Mouse (Mus musculus): ENCODE measurements around the gene 2310057N15Rik. TPM values are rescaled to one million over a fixed set of nuclear protein-coding genes. Genes with fewer than 3 reads are reported as not detected.

The 2310057N15Rik gene
- polyA plus RNA-seq, 1 experiment = not detected

- TF ChIP-seq MYOD1 (IDR thresholded peaks at IDR 0.05; ENCODE audit: control insufficient read depth, insufficient read length, low read depth) (no peak), MYOG (IDR thresholded peaks at IDR 0.05; ENCODE audit: control insufficient read depth, extremely low read depth, insufficient read length) (no peak), FOSL1 (IDR thresholded peaks at IDR 0.05; ENCODE audit: insufficient read depth, low read length, poor library complexity, severe bottlenecking) (no peak), USF1 (IDR thresholded peaks at IDR 0.05; ENCODE audit: low read depth) (no peak), MAX (IDR thresholded peaks at IDR 0.05) (no peak), CEBPB (IDR thresholded peaks at IDR 0.05; ENCODE audit: low read depth) (no peak), CTCF (IDR thresholded peaks at IDR 0.05; ENCODE audit: control insufficient read depth, insufficient read depth, insufficient read length) (no peak)
- H3ac ChIP-seq (ENCODE audit: control insufficient read depth, insufficient read length, low read depth) = no peak overlapping the region
- no peaks in the 10 kb centered on the region for H3K79me2 ChIP-seq (ENCODE audit: control insufficient read depth, insufficient read depth)
- H3K4me3 ChIP-seq (ENCODE audit: insufficient read depth, poor library complexity, severe bottlenecking) = no peak overlapping the region
- H3K36me3 ChIP-seq (ENCODE audit: control insufficient read depth, insufficient read depth) = no peaks in the 10 kb centered on the region
- H3K27me3 ChIP-seq (ENCODE audit: control insufficient read depth, insufficient read depth, insufficient read length) = no peaks in the 10 kb centered on the region
- H3K79me3 ChIP-seq (ENCODE audit: low read depth) = no peaks in the 10 kb centered on the region
Measured at GRCm38 (mm10) chr16:88747943-88748342, 26.1 kb downstream of the 2310057N15Rik start.

GRCm38 (mm10) chr16:88744750-88745340, 29.2 kb downstream of the 2310057N15Rik start:
- Histone ChIP-seq H3K27me3 (ENCODE audit: control insufficient read depth, insufficient read depth, insufficient read length) (no peaks in the 10 kb centered on the region), H3K36me3 (ENCODE audit: control insufficient read depth, insufficient read depth) (no peaks in the 10 kb centered on the region), H3K79me2 (ENCODE audit: control insufficient read depth, insufficient read depth) (no peaks in the 10 kb centered on the region), H3K79me3 (ENCODE audit: low read depth) (no peaks in the 10 kb centered on the region), H3K4me3 (ENCODE audit: insufficient read depth, poor library complexity, severe bottlenecking) (no peak overlapping the region), H3ac (ENCODE audit: control insufficient read depth, insufficient read length, low read depth) (no peak overlapping the region)
- no peak for TF ChIP-seq FOSL1 (IDR thresholded peaks at IDR 0.05; ENCODE audit: insufficient read depth, low read length, poor library complexity, severe bottlenecking)
- TF ChIP-seq CEBPB (IDR thresholded peaks at IDR 0.05; ENCODE audit: low read depth) = no peak
- TF ChIP-seq MYOD1 (IDR thresholded peaks at IDR 0.05; ENCODE audit: control insufficient read depth, insufficient read length, low read depth) = no peak
- TF ChIP-seq CTCF (IDR thresholded peaks at IDR 0.05; ENCODE audit: control insufficient read depth, insufficient read depth, insufficient read length) = no peak
- TF ChIP-seq MAX (IDR thresholded peaks at IDR 0.05) = no peak
- no peak for TF ChIP-seq MYOG (IDR thresholded peaks at IDR 0.05; ENCODE audit: control insufficient read depth, extremely low read depth, insufficient read length)
- TF ChIP-seq USF1 (IDR thresholded peaks at IDR 0.05; ENCODE audit: low read depth) = no peak

- no peaks in the 10 kb centered on the region for H3K36me3 ChIP-seq (ENCODE audit: control insufficient read depth, insufficient read depth)
- no peak overlapping the region for H3K4me3 ChIP-seq (ENCODE audit: insufficient read depth, poor library complexity, severe bottlenecking)
- no peaks in the 10 kb centered on the region for H3K79me2 ChIP-seq (ENCODE audit: control insufficient read depth, insufficient read depth)
- no peaks in the 10 kb centered on the region for H3K27me3 ChIP-seq (ENCODE audit: control insufficient read depth, insufficient read depth, insufficient read length)
- H3K79me3 ChIP-seq (ENCODE audit: low read depth) = no peaks in the 10 kb centered on the region
- H3ac ChIP-seq (ENCODE audit: control insufficient read depth, insufficient read length, low read depth) = no peak overlapping the region
- TF ChIP-seq MYOD1 (IDR thresholded peaks at IDR 0.05; ENCODE audit: control insufficient read depth, insufficient read length, low read depth) (no peak), FOSL1 (IDR thresholded peaks at IDR 0.05; ENCODE audit: insufficient read depth, low read length, poor library complexity, severe bottlenecking) (no peak), CEBPB (IDR thresholded peaks at IDR 0.05; ENCODE audit: low read depth) (no peak), MYOG (IDR thresholded peaks at IDR 0.05; ENCODE audit: control insufficient read depth, extremely low read depth, insufficient read length) (no peak), MAX (IDR thresholded peaks at IDR 0.05) (no peak), USF1 (IDR thresholded peaks at IDR 0.05; ENCODE audit: low read depth) (no peak), CTCF (IDR thresholded peaks at IDR 0.05; ENCODE audit: control insufficient read depth, insufficient read depth, insufficient read length) (no peak)
Measured at GRCm38 (mm10) chr16:88735391-88735790, 38.6 kb downstream of the 2310057N15Rik start.

GRCm38 (mm10) chr16:88728812-88729275, 45.2 kb downstream of the 2310057N15Rik start, which contains the start of gene Krtap13-1:
Krtap13-1 (plus strand) TSS chr16:88728862.
- no peaks in the 10 kb centered on the region for H3K36me3 ChIP-seq (ENCODE audit: control insufficient read depth, insufficient read depth)
- no peak within 1 kb of the TSS for H3K4me3 ChIP-seq (ENCODE audit: insufficient read depth, poor library complexity, severe bottlenecking)
- H3ac ChIP-seq (ENCODE audit: control insufficient read depth, insufficient read length, low read depth) = no peak within 1 kb of the TSS
- no peaks in the 10 kb centered on the region for H3K79me2 ChIP-seq (ENCODE audit: control insufficient read depth, insufficient read depth)
- H3K27me3 ChIP-seq (ENCODE audit: control insufficient read depth, insufficient read depth, insufficient read length) = no peaks in the 10 kb centered on the region
- TF ChIP-seq MYOG (IDR thresholded peaks at IDR 0.05; ENCODE audit: control insufficient read depth, extremely low read depth, insufficient read length) = no peak
- TF ChIP-seq USF1 (IDR thresholded peaks at IDR 0.05; ENCODE audit: low read depth) = no peak
- no peak for TF ChIP-seq CEBPB (IDR thresholded peaks at IDR 0.05; ENCODE audit: low read depth)
- no peak for TF ChIP-seq MAX (IDR thresholded peaks at IDR 0.05)
- TF ChIP-seq MYOD1 (IDR thresholded peaks at IDR 0.05; ENCODE audit: control insufficient read depth, insufficient read length, low read depth) = no peak
- no peaks in the 10 kb centered on the region for H3K79me3 ChIP-seq (ENCODE audit: low read depth)

Other genes with a start within 250 kb of the 2310057N15Rik start
- not detected for gene Cldn8, start 211.0 kb downstream of the 2310057N15Rik start, polyA plus RNA-seq (2012; fragmentation: generic; extraction: Trizol)
- not detected for gene Krtap24-1, start 161.9 kb downstream of the 2310057N15Rik start, polyA plus RNA-seq (2012; fragmentation: generic; extraction: Trizol)
- not detected for gene 2310079G19Rik, start 146.5 kb downstream of the 2310057N15Rik start, polyA plus RNA-seq (2012; fragmentation: generic; extraction: Trizol)
- not detected for gene Krtap26-1, start 126.4 kb downstream of the 2310057N15Rik start, polyA plus RNA-seq (2012; fragmentation: generic; extraction: Trizol)
- not detected for gene Krtap27-1, start 102.5 kb downstream of the 2310057N15Rik start, polyA plus RNA-seq (2012; fragmentation: generic; extraction: Trizol)
- not detected for gene 2310061N02Rik, start 66.2 kb downstream of the 2310057N15Rik start, polyA plus RNA-seq (2012; fragmentation: generic; extraction: Trizol)
- not detected for gene Krtap13-1, start 45.3 kb downstream of the 2310057N15Rik start, polyA plus RNA-seq (2012; fragmentation: generic; extraction: Trizol)
- gene Krtap13, start 22.6 kb downstream of the 2310057N15Rik start, polyA plus RNA-seq (2012; fragmentation: generic; extraction: Trizol) = not detected
- not detected for gene 2310034C09Rik, start 15.4 kb downstream of the 2310057N15Rik start, polyA plus RNA-seq (2012; fragmentation: generic; extraction: Trizol)
- gene Gm5965, start 3.7 kb upstream of the 2310057N15Rik start, polyA plus RNA-seq (2012; fragmentation: generic; extraction: Trizol) = not detected
- not detected for gene Gm20741, start 38.0 kb upstream of the 2310057N15Rik start, polyA plus RNA-seq (2012; fragmentation: generic; extraction: Trizol)
- not detected for gene Krtap15, start 46.0 kb upstream of the 2310057N15Rik start, polyA plus RNA-seq (2012; fragmentation: generic; extraction: Trizol)
- gene Krtap14, start 51.9 kb upstream of the 2310057N15Rik start, polyA plus RNA-seq (2012; fragmentation: generic; extraction: Trizol) = not detected
- not detected for gene Krtap19-1, start 95.2 kb upstream of the 2310057N15Rik start, polyA plus RNA-seq (2012; fragmentation: generic; extraction: Trizol)
- not detected for gene Krtap19-2, start 100.1 kb upstream of the 2310057N15Rik start, polyA plus RNA-seq (2012; fragmentation: generic; extraction: Trizol)
- not detected for gene Krtap19-3, start 103.8 kb upstream of the 2310057N15Rik start, polyA plus RNA-seq (2012; fragmentation: generic; extraction: Trizol)
- gene Krtap19-4, start 110.9 kb upstream of the 2310057N15Rik start, polyA plus RNA-seq (2012; fragmentation: generic; extraction: Trizol) = not detected
- gene Krtap19-5, start 122.3 kb upstream of the 2310057N15Rik start, polyA plus RNA-seq (2012; fragmentation: generic; extraction: Trizol) = not detected
- not detected for gene Krtap19-9b, start 158.1 kb upstream of the 2310057N15Rik start, polyA plus RNA-seq (2012; fragmentation: generic; extraction: Trizol)
- gene Krtap16-3, start 188.7 kb upstream of the 2310057N15Rik start, polyA plus RNA-seq (2012; fragmentation: generic; extraction: Trizol) = not detected
- not detected for gene Krtap22-2, start 236.6 kb upstream of the 2310057N15Rik start, polyA plus RNA-seq (2012; fragmentation: generic; extraction: Trizol)
- gene Gm10229, start 241.1 kb upstream of the 2310057N15Rik start, polyA plus RNA-seq (2012; fragmentation: generic; extraction: Trizol) = not detected